Mouse (Mus musculus) midbrain, embryonic 14.5 days (tissue): ENCODE measurements around the gene Klk7. TPM values are rescaled to one million over a fixed set of nuclear protein-coding genes. Genes with fewer than 3 reads are reported as not detected.

Source experiments
- ATAC-seq: fragments of 200-750 bp; cut with Nextera tagmentation; 2 replicates; pipeline ENCODE4 v1.8.0; 2017; ENCODE audit warnings: moderate number of reproducible peaks, moderate library complexity; ENCODE audit not compliant: low FRiP score, low TSS enrichment
- DNase-seq: peaks from one replicate; pipeline ENCODE4 v3.0.0-alpha.2; 2015
- H3K27ac ChIP-seq: fragments of 300-500 bp; sonication (generic); replicated peaks from 2 replicates; pipeline ENCODE4 v1.5.1; 2014; ENCODE audit warnings: mild to moderate bottlenecking, low read depth, low read length, moderate library complexity
- H3K27me3 ChIP-seq: fragments of 300-500 bp; sonication (generic); 2 replicates; pipeline ENCODE4 v1.6.1; 2014; ENCODE audit warnings: low read length, control low read depth, mixed read lengths; ENCODE audit not compliant: control insufficient read depth, insufficient read depth
- H3K36me3 ChIP-seq: fragments of 300-500 bp; sonication (generic); 2 replicates; pipeline ENCODE4 v1.6.1; 2014; ENCODE audit warnings: low read length, control low read depth; ENCODE audit not compliant: control insufficient read depth, insufficient read depth
- H3K4me1 ChIP-seq: fragments of 300-500 bp; sonication (generic); 2 replicates; pipeline ENCODE4 v1.6.1; 2014; ENCODE audit warnings: mild to moderate bottlenecking, antibody characterized with exemption, low read length, control low read depth; ENCODE audit not compliant: control insufficient read depth, insufficient read depth
- H3K4me2 ChIP-seq: fragments of 300-500 bp; sonication (generic); 2 replicates; pipeline ENCODE4 v1.6.1; 2014; ENCODE audit warnings: mild to moderate bottlenecking, low read length, moderate library complexity
- H3K4me3 ChIP-seq: fragments of 300-500 bp; sonication (generic); replicated peaks from 2 replicates; pipeline ENCODE4 v1.5.1; 2014; ENCODE audit warnings: low read depth, low read length
- H3K9ac ChIP-seq: fragments of 300-500 bp; sonication (generic); replicated peaks from 2 replicates; pipeline ENCODE4 v1.6.1; 2014; ENCODE audit warnings: mild to moderate bottlenecking, low read length, moderate library complexity
- H3K9me3 ChIP-seq: fragments of 300-500 bp; sonication (generic); 2 replicates; pipeline ENCODE4 v1.6.1; 2016; ENCODE audit warnings: low read length, control low read depth, mixed read lengths; ENCODE audit not compliant: control insufficient read depth
- WGBS: fragments of 180-500 bp; shearing (Covaris S2); extraction: QIAGEN DNeasy Blood & Tissue Kit; methylation state at CpG from one replicate; pipeline ENCODE4 v1.1.7; 2014; 5-methylcytosine and 5-hydroxymethylcytosine counted together
- polyA plus RNA-seq: library from polyadenylated mRNA; unstranded; fragments of >200 nt; fragmentation: Nextera tagmentation; extraction: Ambion mirVana; gene quantifications from 2 replicates; pipeline ENCODE4 v1.2.1, GENCODE M21; 2014

Gene Klk7
- not detected in 2 replicates for polyA plus RNA-seq

DNA sequence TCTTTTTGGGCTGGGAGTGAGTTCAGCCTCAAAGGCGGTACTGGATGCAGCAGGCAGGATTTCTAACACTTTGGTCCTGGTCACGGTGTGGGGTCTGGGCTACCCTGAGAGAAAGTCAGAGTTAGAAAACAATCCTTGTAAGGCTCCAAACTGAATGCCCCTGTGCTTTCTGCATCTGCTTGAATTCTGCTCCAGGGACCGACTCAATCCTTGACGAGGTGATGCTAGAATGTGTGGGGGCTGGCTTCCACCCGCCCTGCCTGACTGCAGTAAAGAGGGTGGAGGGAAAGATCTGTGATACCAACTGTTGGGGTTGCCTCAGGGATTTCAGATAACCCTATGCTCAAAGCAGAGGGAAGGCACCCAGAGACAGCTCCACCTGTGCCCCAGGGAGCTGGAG lies at the start of gene Klk7:
Klk7 (plus strand) TSS at position 301 of the 400 bp plus-strand sequence.
- WGBS: 53% methylated on average over 5 of the region's 5 CpGs
- ATAC-seq (no peak), DNase-seq (no peak)
- H3K4me1 ChIP-seq: no peaks in the 10 kb centered on the region
- no peaks in the 10 kb centered on the region for H3K36me3 ChIP-seq
- H3K4me3 ChIP-seq: no peak within 1 kb of the TSS
- H3K4me2 ChIP-seq: no peak within 1 kb of the TSS
- H3K27me3 ChIP-seq: no peaks in the 10 kb centered on the region
- no peaks in the 10 kb centered on the region for H3K9me3 ChIP-seq
- no peak within 1 kb of the TSS for H3K27ac ChIP-seq
- H3K9ac ChIP-seq: no peak within 1 kb of the TSS

DNA sequence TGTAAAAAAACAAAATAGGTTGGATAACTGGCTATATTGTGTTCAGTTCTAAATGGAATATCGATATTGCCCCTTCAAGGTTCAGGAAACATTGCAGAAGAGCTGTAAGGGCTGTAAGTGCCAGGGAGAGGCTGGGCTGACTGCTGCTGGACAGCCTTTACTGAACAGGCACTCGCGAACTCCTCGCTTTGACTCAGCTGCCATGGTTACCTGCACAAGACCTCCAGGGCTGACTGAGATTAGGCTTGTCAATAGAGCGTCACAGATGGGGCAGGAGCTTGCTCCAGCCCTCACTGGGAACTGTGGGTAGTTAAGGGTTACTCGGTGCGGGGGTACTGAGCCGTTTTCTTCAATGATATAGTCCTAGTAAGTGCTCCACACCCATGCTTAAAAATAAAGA lies 44.6 kb upstream of the Klk7 start:
- Histone ChIP-seq H3K27ac (no peak overlapping the region), H3K27me3 (no peaks in the 10 kb centered on the region), H3K9me3 (no peaks in the 10 kb centered on the region), H3K4me1 (no peaks in the 10 kb centered on the region), H3K36me3 (no peaks in the 10 kb centered on the region), H3K4me2 (no peak overlapping the region), H3K9ac (no peak overlapping the region), H3K4me3 (no peak overlapping the region)
- DNase-seq (peak; percentile 31), ATAC-seq (no peak)
- WGBS: 24% methylated on average over 8 of the region's 8 CpGs

DNA sequence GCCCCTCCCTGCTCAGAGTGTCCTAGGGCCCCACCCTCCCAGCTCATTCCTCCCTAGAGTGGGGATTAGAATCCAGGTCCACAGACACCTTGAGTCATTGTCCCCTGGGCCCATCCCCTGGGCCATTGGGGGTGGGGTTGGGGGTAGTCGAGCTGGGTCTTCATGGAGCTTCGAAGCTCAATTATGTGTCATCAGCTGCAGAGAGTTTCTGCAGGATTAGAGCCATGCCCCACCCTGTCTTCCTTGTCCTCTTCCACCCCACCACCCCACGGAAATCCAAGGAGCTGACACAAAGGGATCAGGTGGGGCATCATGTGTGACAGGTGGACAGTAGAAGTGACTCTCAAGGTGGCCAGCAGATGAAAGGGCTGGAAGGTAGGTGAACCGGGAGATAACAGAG lies 42.5 kb upstream of the Klk7 start, which contains the start of gene Klk12:
Klk12 (plus strand) TSS at position 301 of the 400 bp plus-strand sequence.
- Histone ChIP-seq H3K4me2 (no peak within 1 kb of the TSS), H3K9ac (no peak within 1 kb of the TSS), H3K27ac (no peak within 1 kb of the TSS), H3K4me3 (no peak within 1 kb of the TSS), H3K4me1 (no peaks in the 10 kb centered on the region), H3K9me3 (no peaks in the 10 kb centered on the region), H3K36me3 (no peaks in the 10 kb centered on the region), H3K27me3 (no peaks in the 10 kb centered on the region)
- WGBS: 88% methylated on average over 4 of the region's 4 CpGs
- DNase-seq: no peak
- ATAC-seq: no peak

DNA sequence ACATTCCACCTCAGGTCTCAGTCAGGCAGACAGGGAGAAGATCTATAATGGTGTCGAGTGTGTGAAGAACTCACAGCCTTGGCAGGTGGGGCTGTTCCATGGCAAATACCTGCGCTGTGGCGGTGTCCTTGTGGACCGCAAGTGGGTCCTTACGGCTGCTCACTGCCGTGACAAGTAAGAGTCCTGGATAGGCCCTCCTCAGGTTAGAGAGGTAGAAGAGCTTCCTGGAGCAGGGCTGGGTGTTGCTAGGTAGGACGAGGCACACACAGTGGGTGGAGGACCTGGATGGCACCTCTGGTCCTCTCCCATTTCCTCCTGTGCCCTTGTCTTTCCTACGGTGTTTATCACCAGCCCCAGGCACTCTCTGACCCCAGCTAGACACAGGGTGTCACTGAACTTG lies 41.5 kb upstream of the Klk7 start:
- no peaks in the 10 kb centered on the region for H3K36me3 ChIP-seq
- no peak overlapping the region for H3K4me3 ChIP-seq
- no peaks in the 10 kb centered on the region for H3K9me3 ChIP-seq
- H3K9ac ChIP-seq: no peak overlapping the region
- ATAC-seq: no peak
- H3K4me2 ChIP-seq: no peak overlapping the region
- DNase-seq: no peak
- H3K27me3 ChIP-seq: no peaks in the 10 kb centered on the region
- 93% methylated on average over 8 of the region's 8 CpGs for WGBS
- no peak overlapping the region for H3K27ac ChIP-seq
- no peaks in the 10 kb centered on the region for H3K4me1 ChIP-seq

DNA sequence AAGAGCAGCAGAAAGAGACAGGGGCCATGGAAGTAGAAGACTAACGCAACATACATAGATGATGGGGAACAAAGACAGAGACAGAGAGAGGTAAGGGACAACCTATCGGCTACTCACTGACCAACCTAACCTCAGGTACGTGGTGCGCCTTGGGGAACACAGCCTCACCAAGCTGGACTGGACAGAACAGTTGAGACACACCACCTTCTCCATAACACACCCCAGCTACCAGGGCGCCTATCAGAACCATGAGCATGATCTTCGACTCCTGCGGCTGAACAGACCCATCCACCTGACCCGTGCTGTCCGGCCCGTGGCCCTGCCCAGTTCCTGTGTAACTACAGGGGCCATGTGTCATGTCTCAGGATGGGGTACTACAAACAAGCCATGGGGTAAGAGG lies 40.4 kb upstream of the Klk7 start:
- no peak for ATAC-seq
- WGBS: 95% methylated on average over 10 of the region's 10 CpGs

DNA sequence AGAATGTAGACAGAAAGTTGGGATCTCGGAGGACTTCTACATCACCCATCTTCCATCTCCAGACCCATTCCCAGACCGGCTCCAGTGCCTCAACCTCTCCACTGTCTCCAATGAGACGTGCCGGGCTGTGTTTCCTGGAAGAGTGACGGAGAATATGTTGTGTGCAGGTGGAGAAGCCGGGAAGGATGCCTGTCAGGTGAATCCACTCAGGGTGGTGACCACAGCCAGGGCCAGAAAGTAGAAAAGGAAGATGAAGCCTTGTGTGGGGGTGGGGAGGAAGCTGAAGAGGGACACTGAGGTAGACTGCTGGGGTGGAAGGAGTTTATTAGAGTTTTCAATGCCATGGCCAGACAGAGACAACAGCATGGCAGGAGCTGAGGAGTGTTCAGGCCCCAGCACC lies 39.2 kb upstream of the Klk7 start:
- Histone ChIP-seq H3K4me3 (no peak overlapping the region), H3K27me3 (no peaks in the 10 kb centered on the region), H3K4me1 (no peaks in the 10 kb centered on the region), H3K4me2 (no peak overlapping the region), H3K9me3 (no peaks in the 10 kb centered on the region), H3K9ac (no peak overlapping the region), H3K27ac (no peak overlapping the region), H3K36me3 (no peaks in the 10 kb centered on the region)
- whole genome bisulfite sequencing: 95% methylated on average over 6 of the region's 6 CpGs
- no peak for DNase-seq
- ATAC-seq: no peak

More for the DNA sequence above, 40.4 kb upstream of the Klk7 start:
- no peak overlapping the region for H3K9ac ChIP-seq
- no peak overlapping the region for H3K4me3 ChIP-seq
- H3K27ac ChIP-seq: no peak overlapping the region
- no peaks in the 10 kb centered on the region for H3K9me3 ChIP-seq
- no peak overlapping the region for H3K4me2 ChIP-seq
- DNase-seq: no peak
- H3K4me1 ChIP-seq: no peaks in the 10 kb centered on the region
- no peaks in the 10 kb centered on the region for H3K27me3 ChIP-seq
- H3K36me3 ChIP-seq: no peaks in the 10 kb centered on the region

- WGBS: 85% methylated on average over 3 of the region's 3 CpGs
- no peak overlapping the region for H3K4me2 ChIP-seq
- no peaks in the 10 kb centered on the region for H3K36me3 ChIP-seq
- no peak overlapping the region for H3K9ac ChIP-seq
- no peaks in the 10 kb centered on the region for H3K9me3 ChIP-seq
- no peak for DNase-seq
- ATAC-seq: no peak
- H3K4me1 ChIP-seq: no peaks in the 10 kb centered on the region
- H3K4me3 ChIP-seq: no peak overlapping the region
- H3K27ac ChIP-seq: no peak overlapping the region
- no peaks in the 10 kb centered on the region for H3K27me3 ChIP-seq
Measured at GRCm38 (mm10) chr7:43772901-43773300, 38.2 kb upstream of the Klk7 start.

DNA sequence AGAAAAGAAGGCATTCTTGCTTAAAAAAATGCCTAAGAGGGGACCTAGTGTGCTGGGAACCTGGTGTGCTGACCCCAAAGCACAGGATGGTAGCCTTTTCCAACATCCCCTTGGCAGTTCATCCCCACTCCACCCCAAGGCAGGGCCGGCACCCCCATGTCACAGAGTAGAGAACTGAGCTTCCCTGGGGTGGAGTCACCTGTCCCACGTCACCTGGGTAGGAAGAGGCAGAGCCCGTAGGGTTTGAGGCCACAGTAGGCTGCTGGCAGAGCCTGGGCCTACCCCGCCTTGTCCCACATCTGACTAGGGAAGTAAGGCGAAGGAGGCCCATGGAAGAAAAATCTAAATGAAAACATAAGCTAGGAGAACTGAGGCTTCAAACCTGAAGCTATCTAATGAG lies 36.7 kb upstream of the Klk7 start, which contains the start of gene Klk11:
Klk11 (plus strand) TSS at position 241 of the 400 bp plus-strand sequence.
- Histone ChIP-seq H3K4me1 (no peaks in the 10 kb centered on the region), H3K9ac (no peak within 1 kb of the TSS), H3K27ac (no peak within 1 kb of the TSS), H3K36me3 (no peaks in the 10 kb centered on the region), H3K4me2 (no peak within 1 kb of the TSS), H3K4me3 (no peak within 1 kb of the TSS), H3K27me3 (no peaks in the 10 kb centered on the region), H3K9me3 (no peaks in the 10 kb centered on the region)
- 94% methylated on average over 5 of the region's 5 CpGs for WGBS
- DNase-seq (no peak), ATAC-seq (no peak)

DNA sequence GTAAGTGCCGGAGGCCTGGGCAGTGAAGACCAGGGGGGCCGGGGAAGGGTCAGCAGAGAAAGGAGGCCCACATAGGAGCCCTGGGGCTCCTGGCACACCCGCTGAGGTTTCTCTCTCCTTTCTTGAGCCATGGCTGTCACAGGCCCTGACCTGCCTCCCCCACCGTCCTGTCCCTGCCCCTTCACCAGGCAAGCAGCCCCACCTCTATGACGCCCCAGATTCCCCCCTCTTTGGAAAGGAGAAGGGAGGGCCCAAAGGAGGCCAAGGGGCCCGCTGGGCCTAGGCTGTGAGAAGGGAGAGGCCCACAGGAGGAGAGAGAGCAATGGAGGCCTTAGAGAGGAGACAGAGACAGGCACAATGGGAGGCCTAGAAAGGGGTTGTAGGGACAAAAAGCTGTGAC lies 36.3 kb upstream of the Klk7 start:
- H3K4me1 ChIP-seq: no peaks in the 10 kb centered on the region
- no peaks in the 10 kb centered on the region for H3K27me3 ChIP-seq
- no peak overlapping the region for H3K4me2 ChIP-seq
- H3K4me3 ChIP-seq: no peak overlapping the region
- H3K9ac ChIP-seq: no peak overlapping the region
- DNase-seq (no peak), ATAC-seq (0 out of 2 replicates have a peak, but pooled peaks have one; percentile 28)
- no peak overlapping the region for H3K27ac ChIP-seq
- WGBS: 38% methylated on average over 6 of the region's 6 CpGs
- H3K36me3 ChIP-seq: no peaks in the 10 kb centered on the region
- no peaks in the 10 kb centered on the region for H3K9me3 ChIP-seq
